Mouse (Mus musculus) midbrain, embryonic 10.5 days (tissue): ENCODE data around the gene Abtb2. TPM values are rescaled to one million over a fixed set of nuclear protein-coding genes. Genes with fewer than 3 reads are reported as not detected.
"Not testable (repeated sequence)": the region's sequence is repeated elsewhere in the genome, so short reads cannot be mapped to it uniquely, and the experiment has no call there.

Experiments used
- DNase-seq: peaks from one replicate; pipeline ENCODE4 v3.0.0-alpha.2; 2017; ENCODE audit warnings: low spot score
- H3K27ac ChIP-seq: fragments of 300-500 bp; sonication (generic); replicated peaks from 2 replicates; pipeline ENCODE4 v1.5.1; 2016; ENCODE audit warnings: mild to moderate bottlenecking
- H3K27me3 ChIP-seq: fragments of 300-500 bp; sonication (generic); 2 replicates; pipeline ENCODE4 v1.6.1; 2016; ENCODE audit warnings: low read depth, mild to moderate bottlenecking; ENCODE audit not compliant: poor library complexity, severe bottlenecking
- H3K36me3 ChIP-seq: fragments of 300-500 bp; sonication (generic); 2 replicates; pipeline ENCODE4 v1.6.1; 2016; ENCODE audit warnings: mild to moderate bottlenecking, moderate library complexity
- H3K4me1 ChIP-seq: fragments of 300-500 bp; sonication (generic); 2 replicates; pipeline ENCODE4 v1.6.1; 2016
- H3K4me3 ChIP-seq: fragments of 300-500 bp; sonication (generic); 2 replicates; pipeline ENCODE4 v1.5.1; 2016; ENCODE audit warnings: mild to moderate bottlenecking, moderate library complexity
- H3K9me3 ChIP-seq: fragments of 300-500 bp; sonication (generic); replicated peaks from 2 replicates; pipeline ENCODE4 v1.6.1; 2016; ENCODE audit warnings: mild to moderate bottlenecking
- WGBS: fragments of 180-500 bp; shearing (Covaris S2); methylation state at CpG from one replicate; pipeline ENCODE4 v1.1.7; 2016; 5-methylcytosine and 5-hydroxymethylcytosine counted together
- polyA plus RNA-seq: library from polyadenylated mRNA; unstranded; fragments of >200 nt; fragmentation: Nextera tagmentation; extraction: Ambion mirVana; gene quantifications from 2 replicates; pipeline ENCODE4 v1.2.1, GENCODE M21; 2016

The Abtb2 gene
- polyA plus RNA-seq, result 11.5 and 14.9 TPM in 2 replicates

DNA sequence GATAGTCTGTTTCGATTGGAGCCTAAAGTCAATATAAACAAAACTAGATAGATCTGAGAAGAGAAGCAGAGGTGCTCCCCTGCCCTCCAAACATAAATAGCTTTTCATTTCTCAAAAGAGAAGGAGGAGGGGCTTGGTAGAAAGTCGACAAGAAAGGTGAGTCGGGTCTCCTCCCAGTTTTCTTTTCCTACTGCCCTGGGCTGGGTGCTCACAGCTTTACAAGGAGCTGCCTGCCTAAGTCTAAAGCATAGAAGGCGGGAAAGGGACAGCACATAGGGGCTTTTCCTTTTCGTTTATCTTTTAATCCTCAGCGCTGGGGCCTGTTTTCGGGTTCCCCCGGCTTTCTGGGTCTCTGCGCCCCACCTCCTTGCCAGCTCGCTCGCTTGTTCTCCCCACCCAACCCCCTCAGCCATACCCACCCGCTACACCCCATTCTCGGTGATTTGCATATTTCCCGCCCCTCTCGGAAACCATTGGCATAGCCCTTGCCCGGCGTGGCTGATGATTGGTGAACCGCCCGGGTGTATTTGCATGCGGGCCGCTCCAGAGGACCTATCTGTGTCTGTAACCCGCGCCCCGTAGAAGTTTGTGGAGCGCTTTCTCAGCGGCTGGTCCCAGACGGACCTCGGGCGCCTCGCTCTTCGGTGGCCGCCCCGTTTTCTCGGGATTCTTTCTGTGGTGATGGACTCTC lies at the start of gene Abtb2:
Gene Abtb2, plus strand, starts transcription at position 579 of the 691 bp plus-strand sequence.
- H3K4me3 ChIP-seq, result peak within 1 kb of the TSS; percentile 70
- no peaks in the 10 kb centered on the region for H3K9me3 ChIP-seq
- no peaks in the 10 kb centered on the region for H3K36me3 ChIP-seq
- peaks cover 63% of the 10 kb centered on the region for H3K27me3 ChIP-seq
- peak; percentile 95 for DNase-seq
- under 1% methylated on average over 34 of the region's 34 CpGs for WGBS
- peak within 1 kb of the TSS; percentile 86 for H3K27ac ChIP-seq
- peaks cover 58% of the 10 kb centered on the region for H3K4me1 ChIP-seq

DNA sequence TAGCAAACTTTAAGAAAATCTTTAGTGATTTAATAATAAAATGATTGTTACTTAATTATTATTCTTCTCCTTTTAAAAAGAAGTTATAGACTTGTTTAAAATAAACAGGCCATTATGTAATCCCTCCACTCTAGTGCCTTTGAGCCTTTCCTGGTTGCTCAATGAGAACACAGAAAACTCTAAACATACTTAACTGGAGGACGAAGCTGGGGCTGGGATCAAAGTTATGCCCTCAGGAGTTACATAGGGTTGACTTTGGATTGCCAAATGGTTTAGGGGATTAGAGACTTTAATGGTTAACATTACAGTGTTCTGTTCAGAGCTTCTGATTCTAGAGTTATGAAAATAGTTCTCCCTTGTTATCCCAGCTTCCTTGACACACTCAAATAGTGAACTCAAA lies 49.6 kb upstream of the Abtb2 start:
- no peaks in the 10 kb centered on the region for H3K36me3 ChIP-seq
- H3K4me1 ChIP-seq, result no peaks in the 10 kb centered on the region
- no peak overlapping the region for H3K4me3 ChIP-seq
- 73% methylated on average over 1 of the region's 1 CpGs for WGBS
- no peaks in the 10 kb centered on the region for H3K27me3 ChIP-seq
- no peaks in the 10 kb centered on the region for H3K9me3 ChIP-seq
- H3K27ac ChIP-seq, result no peak overlapping the region
- no peak for DNase-seq

DNA sequence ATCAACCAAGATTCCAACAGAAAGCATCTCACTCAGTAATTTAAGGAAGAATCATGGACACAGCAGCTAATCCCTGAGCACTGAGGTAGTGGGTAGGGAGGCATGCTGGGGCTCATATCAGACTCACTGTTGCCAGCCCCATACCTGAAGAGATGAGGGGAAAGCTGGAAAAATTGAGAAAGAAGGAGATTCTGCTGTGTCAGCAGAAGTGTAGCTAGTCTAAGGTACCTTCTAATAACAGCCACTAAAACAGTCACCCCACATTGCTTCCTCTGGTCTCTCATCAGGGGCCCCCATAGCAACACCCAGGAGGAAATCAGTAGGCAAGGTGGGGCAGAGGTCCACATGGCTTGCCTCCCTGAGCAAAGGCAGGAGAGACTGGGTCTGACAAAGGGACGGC lies 40.5 kb upstream of the Abtb2 start:
- H3K9me3 ChIP-seq, result no peaks in the 10 kb centered on the region
- no peaks in the 10 kb centered on the region for H3K4me1 ChIP-seq
- no peaks in the 10 kb centered on the region for H3K27me3 ChIP-seq
- 90% methylated on average over 1 of the region's 1 CpGs for WGBS
- DNase-seq, result no peak
- no peaks in the 10 kb centered on the region for H3K36me3 ChIP-seq
- no peak overlapping the region for H3K4me3 ChIP-seq
- no peak overlapping the region for H3K27ac ChIP-seq

DNA sequence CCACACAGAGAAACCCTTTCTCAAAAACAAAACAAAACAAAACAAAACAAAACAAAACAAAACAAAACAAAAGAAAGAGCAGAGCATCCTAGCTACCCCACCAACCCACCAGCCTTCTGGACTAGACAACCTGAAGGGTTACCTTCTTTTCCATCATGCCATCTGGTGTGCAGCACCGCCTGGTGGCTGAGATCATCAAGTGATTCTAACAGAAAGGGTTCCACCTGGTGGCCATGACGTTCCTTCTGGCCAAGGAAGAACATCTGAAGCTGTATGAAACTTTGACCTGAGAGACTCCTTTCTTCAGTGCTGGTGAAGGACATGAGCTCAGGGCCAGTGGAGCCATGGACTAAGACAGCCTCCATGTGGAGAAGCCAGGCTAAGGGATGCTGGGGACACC lies 19.0 kb upstream of the Abtb2 start:
- WGBS, result 10% methylated on average over 2 of the region's 2 CpGs
- DNase-seq, result peak; percentile 48

DNA sequence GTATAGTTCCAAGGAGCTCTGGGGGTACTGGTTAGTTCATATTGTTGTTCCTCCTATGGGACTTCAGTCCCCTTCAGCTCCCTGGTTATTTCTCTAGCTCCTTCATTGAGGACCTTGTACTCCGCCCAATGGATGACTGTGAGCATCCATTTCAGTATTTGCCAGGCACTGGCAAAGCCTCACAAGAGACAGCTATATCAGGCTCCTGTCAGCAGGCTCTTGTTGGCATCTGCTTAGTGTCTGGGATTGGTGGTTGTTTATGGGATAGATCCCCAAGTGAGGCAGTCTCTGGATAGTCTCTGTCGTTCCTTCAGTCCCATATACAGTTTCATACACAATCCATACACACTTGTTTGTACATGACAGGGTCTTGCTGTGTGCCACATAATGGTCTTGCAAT lies 15.8 kb upstream of the Abtb2 start:
- H3K4me3 ChIP-seq, DNase-seq, H3K4me1 ChIP-seq, H3K9me3 ChIP-seq, H3K36me3 ChIP-seq, H3K27me3 ChIP-seq, H3K27ac ChIP-seq: not testable (repeated sequence)
- WGBS, result 86% methylated on average over 2 of the region's 2 CpGs

More for the DNA sequence above, 19.0 kb upstream of the Abtb2 start:
- no peaks in the 10 kb centered on the region for H3K4me1 ChIP-seq
- H3K4me3 ChIP-seq, result no peak overlapping the region
- H3K9me3 ChIP-seq, result no peaks in the 10 kb centered on the region
- H3K27ac ChIP-seq, result no peak overlapping the region
- no peaks in the 10 kb centered on the region for H3K27me3 ChIP-seq
- H3K36me3 ChIP-seq, result no peaks in the 10 kb centered on the region

DNA sequence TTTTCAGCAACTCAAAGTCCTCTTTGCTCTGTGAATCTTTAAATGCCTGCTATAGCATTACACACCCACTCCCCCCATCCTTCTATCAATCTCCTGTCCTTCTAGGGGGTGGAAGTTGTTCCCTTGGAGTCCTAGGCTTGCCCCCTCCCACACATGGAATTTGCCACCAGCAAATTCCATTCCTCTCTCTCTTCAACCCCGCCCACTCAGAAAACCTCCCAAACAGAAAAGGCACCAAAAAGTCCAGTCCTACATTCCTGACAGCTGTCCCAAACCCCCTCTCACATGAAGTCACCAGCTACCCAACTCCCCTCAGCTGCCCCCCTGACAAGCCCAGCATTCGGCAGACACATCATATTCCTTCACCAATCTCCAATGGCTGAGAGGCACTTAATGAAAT lies 12.1 kb upstream of the Abtb2 start:
- no peak for DNase-seq
- H3K36me3 ChIP-seq, result no peaks in the 10 kb centered on the region
- no peak overlapping the region for H3K27ac ChIP-seq
- no peaks in the 10 kb centered on the region for H3K9me3 ChIP-seq
- H3K4me1 ChIP-seq, result no peaks in the 10 kb centered on the region
- no peak overlapping the region for H3K4me3 ChIP-seq
- 69% methylated on average over 2 of the region's 2 CpGs for WGBS
- H3K27me3 ChIP-seq, result no peaks in the 10 kb centered on the region

DNA sequence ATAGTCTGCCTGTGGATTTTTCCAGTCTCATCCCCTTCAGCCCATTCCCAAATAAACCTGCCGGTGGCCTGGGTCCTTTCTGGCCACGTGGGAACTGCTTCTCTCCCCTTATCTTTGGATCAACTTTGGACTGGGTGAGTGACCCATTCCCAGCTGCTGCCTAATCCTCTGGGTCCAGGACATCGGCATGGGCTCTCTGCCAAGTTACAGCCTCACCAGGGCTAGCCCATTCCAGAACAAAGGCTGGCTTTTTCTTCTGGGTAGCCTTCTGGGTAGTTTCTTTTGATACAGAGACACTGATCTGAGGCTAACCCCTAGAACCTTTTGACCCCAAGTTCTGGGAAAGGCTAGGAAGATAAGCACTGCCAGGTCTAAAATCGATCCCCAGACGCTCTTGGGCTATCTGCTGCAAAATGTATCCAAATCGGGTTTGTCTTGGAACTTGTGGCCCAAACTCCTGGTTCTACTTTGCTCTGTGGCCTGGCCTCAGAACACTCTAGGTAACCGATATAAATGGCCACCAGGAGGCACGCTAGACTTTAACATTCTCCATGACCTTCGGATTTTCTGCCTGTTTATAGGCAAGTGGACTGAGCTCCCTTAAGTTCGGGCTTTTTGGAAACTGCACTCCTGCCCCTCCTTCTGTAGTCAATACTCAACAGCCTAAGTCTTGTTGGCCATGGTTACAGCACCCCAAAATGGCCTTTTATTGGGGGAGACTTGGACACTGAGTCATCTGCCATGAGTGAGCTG lies 9.8 kb upstream of the Abtb2 start:
- 69% methylated on average over 10 of the region's 10 CpGs for WGBS
- no peak overlapping the region for H3K4me3 ChIP-seq
- H3K27ac ChIP-seq, result no peak overlapping the region
- no peaks in the 10 kb centered on the region for H3K4me1 ChIP-seq
- H3K27me3 ChIP-seq, result no peaks in the 10 kb centered on the region
- no peaks in the 10 kb centered on the region for H3K9me3 ChIP-seq
- H3K36me3 ChIP-seq, result no peaks in the 10 kb centered on the region
- DNase-seq, result no peak

DNA sequence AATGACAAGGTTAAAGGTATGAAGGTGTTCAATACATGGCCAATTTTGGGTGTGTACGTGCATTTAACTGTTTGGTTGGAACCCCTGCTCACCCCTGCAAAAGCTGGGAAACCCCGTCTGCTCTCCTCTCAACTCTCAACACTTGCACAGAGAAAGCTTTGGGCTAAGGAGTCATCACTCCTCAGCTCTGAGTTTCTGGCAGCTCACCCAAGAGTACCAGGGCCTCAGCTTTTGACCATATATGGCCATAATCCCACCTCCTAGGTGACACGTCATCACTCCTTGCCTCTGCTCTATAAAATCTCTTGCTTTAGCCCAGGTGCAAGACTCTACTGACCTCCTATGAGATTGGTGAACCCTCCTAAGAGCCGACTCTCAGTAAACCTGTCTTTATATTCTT lies 5.2 kb upstream of the Abtb2 start:
- no peak overlapping the region for H3K4me3 ChIP-seq
- H3K27me3 ChIP-seq, result peaks cover 30% of the 10 kb centered on the region
- no peak overlapping the region for H3K27ac ChIP-seq
- H3K4me1 ChIP-seq, result peaks cover 12% of the 10 kb centered on the region
- 81% methylated on average over 4 of the region's 4 CpGs for WGBS
- H3K36me3 ChIP-seq, result no peaks in the 10 kb centered on the region
- no peak for DNase-seq
- H3K9me3 ChIP-seq, result no peaks in the 10 kb centered on the region

DNA sequence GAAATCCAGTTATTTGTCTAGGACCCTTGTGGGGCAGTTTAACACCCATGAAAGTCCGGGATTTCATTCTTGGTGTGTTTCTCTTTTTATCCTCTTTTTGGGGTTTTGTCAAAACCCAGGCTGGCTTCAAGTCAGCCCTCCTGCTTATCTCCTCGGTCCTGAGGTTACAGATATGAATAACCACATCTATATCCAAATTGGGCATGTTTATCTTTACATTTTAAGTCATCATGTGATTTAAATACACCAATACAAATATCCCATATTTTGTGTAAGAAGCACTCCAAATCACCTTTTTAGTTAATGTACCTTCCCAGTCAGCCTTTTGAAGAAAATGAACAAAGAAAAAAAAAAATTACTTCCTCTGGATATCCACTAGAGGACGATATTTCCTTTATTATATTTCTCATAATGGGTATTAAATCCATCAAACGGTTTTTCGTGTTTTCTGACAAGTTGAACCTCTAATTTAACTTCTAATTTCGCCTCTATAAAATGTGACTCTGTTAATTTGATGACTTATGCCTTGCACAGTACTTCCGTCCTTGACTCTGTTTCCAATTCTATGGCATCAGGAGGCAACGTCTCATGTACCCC lies 1.6 kb upstream of the Abtb2 start:
- Histone ChIP-seq H3K9me3 (no peaks in the 10 kb centered on the region), H3K27ac (no peak overlapping the region; the same call in 1 of the 2 replicates), H3K4me3 (peak overlapping the region; percentile 70), H3K4me1 (peaks cover 47% of the 10 kb centered on the region), H3K36me3 (no peaks in the 10 kb centered on the region), H3K27me3 (peaks cover 54% of the 10 kb centered on the region)
- WGBS, result 23% methylated on average over 8 of the region's 8 CpGs
- DNase-seq, result no peak

DNA sequence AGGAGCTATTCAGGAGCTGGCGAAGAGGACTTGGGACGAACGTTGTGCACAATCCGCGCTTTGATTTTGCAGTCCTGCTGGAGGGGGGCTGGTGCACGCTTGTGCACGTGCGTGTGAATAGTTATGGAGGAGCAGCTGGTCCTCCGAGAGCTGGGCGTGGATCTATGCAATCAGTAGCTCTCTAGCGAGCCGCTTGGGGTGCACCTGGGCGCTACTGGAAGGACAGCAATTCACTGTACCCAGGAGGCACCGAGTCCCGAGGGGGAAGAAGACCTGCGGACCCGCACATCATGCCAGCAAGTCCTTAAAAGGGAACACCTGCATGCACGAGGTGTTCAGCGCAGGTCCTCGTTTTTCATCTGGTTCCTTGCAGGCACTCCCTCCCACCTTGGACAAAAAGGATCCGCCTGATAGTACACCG lies 929 bp upstream of the Abtb2 start:
- Histone ChIP-seq H3K4me1 (peaks cover 54% of the 10 kb centered on the region), H3K27me3 (peaks cover 60% of the 10 kb centered on the region), H3K9me3 (no peaks in the 10 kb centered on the region), H3K36me3 (no peaks in the 10 kb centered on the region), H3K27ac (peak overlapping the region; percentile 86), H3K4me3 (peak overlapping the region; percentile 70)
- WGBS, result 1% methylated on average over 22 of the region's 22 CpGs
- DNase-seq, result peak; percentile 52

DNA sequence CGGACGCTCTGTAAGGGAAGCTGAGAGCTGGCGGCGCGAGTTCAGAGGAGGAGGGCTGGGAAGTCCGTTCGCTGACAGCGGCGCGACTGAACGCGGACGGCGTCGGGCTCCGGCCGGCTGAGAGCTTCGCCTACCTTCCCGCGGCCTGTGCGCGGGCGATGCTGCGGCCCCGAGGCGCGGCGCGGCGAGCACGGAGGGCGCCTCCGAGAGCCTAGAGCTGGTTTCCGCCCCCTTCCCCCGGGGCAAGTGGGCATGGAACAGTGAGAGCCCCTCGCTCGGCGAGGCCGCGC lies 258 bp downstream of the Abtb2 start:
- peaks cover 63% of the 10 kb centered on the region for H3K27me3 ChIP-seq
- peak overlapping the region; percentile 86 for H3K27ac ChIP-seq
- under 1% methylated on average over 40 of the region's 40 CpGs for WGBS
- DNase-seq, result no peak
- peaks cover 58% of the 10 kb centered on the region for H3K4me1 ChIP-seq
- no peaks in the 10 kb centered on the region for H3K9me3 ChIP-seq
- H3K4me3 ChIP-seq, result peak overlapping the region; percentile 70
- no peaks in the 10 kb centered on the region for H3K36me3 ChIP-seq

DNA sequence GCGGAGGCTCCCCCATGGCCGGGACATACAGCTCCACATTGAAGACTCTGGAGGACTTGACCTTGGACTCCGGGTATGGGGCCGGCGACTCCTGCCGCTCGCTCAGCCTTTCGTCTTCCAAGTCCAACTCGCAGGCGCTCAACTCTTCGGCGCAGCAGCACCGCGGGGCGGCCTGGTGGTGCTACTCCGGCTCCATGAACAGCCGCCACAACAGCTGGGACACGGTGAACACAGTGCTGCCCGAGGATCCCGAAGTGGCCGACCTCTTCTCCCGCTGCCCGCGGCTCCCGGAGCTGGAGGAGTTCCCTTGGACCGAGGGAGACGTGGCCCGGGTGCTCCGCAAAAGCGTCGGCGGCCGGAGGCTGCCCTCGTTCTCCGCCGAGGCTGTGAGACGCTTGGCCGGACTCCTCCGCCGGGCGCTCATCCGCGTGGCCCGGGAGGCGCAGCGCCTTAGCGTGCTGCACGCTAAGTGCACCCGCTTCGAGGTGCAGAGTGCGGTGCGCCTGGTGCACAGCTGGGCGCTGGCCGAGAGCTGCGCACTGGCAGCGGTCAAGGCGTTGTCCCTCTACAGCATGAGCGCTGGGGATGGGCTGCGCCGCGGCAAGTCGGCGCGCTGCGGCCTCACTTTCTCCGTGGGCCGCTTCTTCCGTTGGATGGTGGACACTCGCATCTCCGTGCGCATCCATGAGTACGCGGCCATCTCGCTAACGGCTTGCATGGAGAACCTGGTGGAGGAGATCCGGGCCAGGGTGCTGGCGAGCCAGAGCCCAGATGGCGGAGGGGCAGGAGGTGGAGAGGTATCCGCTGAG lies 807 bp downstream of the Abtb2 start:
- peak overlapping the region; percentile 86 for H3K27ac ChIP-seq
- H3K36me3 ChIP-seq, result no peaks in the 10 kb centered on the region
- H3K27me3 ChIP-seq, result peaks cover 63% of the 10 kb centered on the region
- H3K9me3 ChIP-seq, result no peaks in the 10 kb centered on the region
- H3K4me1 ChIP-seq, result peaks cover 58% of the 10 kb centered on the region
- WGBS, result under 1% methylated on average over 79 of the region's 79 CpGs
- peak; percentile 80 for DNase-seq
- peak overlapping the region; percentile 70 for H3K4me3 ChIP-seq
